Mouse (Mus musculus): ENCODE measurements around the gene Kif16b. TPM values are rescaled to one million over a fixed set of nuclear protein-coding genes. Genes with fewer than 3 reads are reported as not detected.

Kif16b gene
- total and polyA plus RNA-seq, 3 experiments = 3.9 to 17.6 (median 17.2) TPM

DNA sequence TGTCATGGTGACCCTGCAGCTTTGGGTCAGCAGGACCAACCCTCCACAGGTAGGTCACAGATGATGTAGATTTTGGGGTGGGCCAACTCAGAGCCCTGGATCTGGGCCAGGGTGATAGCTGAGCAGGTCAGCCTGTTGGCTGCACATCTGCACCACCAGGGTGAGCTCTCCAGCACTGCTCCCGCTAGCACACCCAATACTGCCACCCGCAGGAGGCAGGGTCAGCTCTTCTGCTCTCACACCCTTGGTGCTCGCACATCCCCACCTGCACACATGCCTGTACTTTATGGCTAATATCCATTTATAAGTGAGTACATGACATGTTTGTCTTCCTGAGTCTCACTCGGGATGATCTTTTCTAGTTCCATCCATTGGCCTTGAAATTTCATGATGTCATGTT lies 296.6 kb downstream of the Kif16b start:
- DNase-seq (ENCODE audit: low spot score) = no peak
- peaks cover 3% of the 10 kb centered on the region; the same call in 1 of the 2 replicates for H3K9me3 ChIP-seq (replicated peaks)
- no peak for ATAC-seq (ENCODE audit: extremely low read depth, insufficient number of reproducible peaks, low FRiP score, poor library complexity, severe bottlenecking)

GRCm38 (mm10) chr2:142603210-142603609 lies 298.1 kb downstream of the Kif16b start:
- no peaks in the 10 kb centered on the region for H3K36me3 ChIP-seq (replicated peaks)
- TF ChIP-seq GATA1 (IDR thresholded peaks at IDR 0.05; ENCODE audit: borderline replicate concordance, low read length) = no peak
- no peak for TF ChIP-seq POLR2AphosphoS5 (IDR thresholded peaks at IDR 0.05; ENCODE audit: insufficient replicate concordance, low read depth, low read length)
- TF ChIP-seq GATA2 (IDR thresholded peaks at IDR 0.05; ENCODE audit: borderline replicate concordance, low read depth, low read length) = no peak
- TF ChIP-seq CTCF (IDR thresholded peaks at IDR 0.05; ENCODE audit: low read depth, low read length) = no peak
- H3K9me3 ChIP-seq (replicated peaks) = peaks cover 3% of the 10 kb centered on the region; the same call in 1 of the 2 replicates
- DNase-seq (ENCODE audit: low spot score) (no peak), ATAC-seq (ENCODE audit: extremely low read depth, insufficient number of reproducible peaks, low FRiP score, poor library complexity, severe bottlenecking) (no peak)
- H3K4me1 ChIP-seq (ENCODE audit: insufficient read depth, low read depth, low read length) = no peaks in the 10 kb centered on the region
- H3K27me3 ChIP-seq (ENCODE audit: insufficient read depth, low read length) = no peaks in the 10 kb centered on the region
- H3K4me3 ChIP-seq (ENCODE audit: low read depth, low read length) = no peak overlapping the region

More for the DNA sequence above, 296.6 kb downstream of the Kif16b start:
- no peaks in the 10 kb centered on the region for H3K4me1 ChIP-seq (ENCODE audit: insufficient read depth, low read depth, low read length)
- H3K27me3 ChIP-seq (ENCODE audit: insufficient read depth, low read length) = no peaks in the 10 kb centered on the region
- H3K4me3 ChIP-seq (ENCODE audit: low read depth, low read length) = no peak overlapping the region
- TF ChIP-seq POLR2AphosphoS5 (IDR thresholded peaks at IDR 0.05; ENCODE audit: insufficient replicate concordance, low read depth, low read length) = no peak
- TF ChIP-seq TAL1 (conservative IDR thresholded peaks at IDR 0.05; ENCODE audit: low read depth, low read length) = no peak
- TF ChIP-seq GATA1 (IDR thresholded peaks at IDR 0.05; ENCODE audit: borderline replicate concordance, low read length) = no peak
- TF ChIP-seq CTCF (IDR thresholded peaks at IDR 0.05; ENCODE audit: low read depth, low read length) = no peak
- TF ChIP-seq GATA2 (IDR thresholded peaks at IDR 0.05; ENCODE audit: borderline replicate concordance, low read depth, low read length) = no peak
- no peaks in the 10 kb centered on the region for H3K36me3 ChIP-seq (replicated peaks)

- H3K9me3 ChIP-seq (replicated peaks) = peaks cover 10% of the 10 kb centered on the region
- no peaks in the 10 kb centered on the region for H3K36me3 ChIP-seq (replicated peaks)
- DNase-seq (ENCODE audit: low spot score) = no peak
- ATAC-seq (ENCODE audit: extremely low read depth, insufficient number of reproducible peaks, low FRiP score, poor library complexity, severe bottlenecking) = no peak
- H3K4me1 ChIP-seq (ENCODE audit: insufficient read depth, low read depth, low read length) = no peaks in the 10 kb centered on the region
- TF ChIP-seq GATA1 (IDR thresholded peaks at IDR 0.05; ENCODE audit: borderline replicate concordance, low read length) = no peak
- TF ChIP-seq CTCF (IDR thresholded peaks at IDR 0.05; ENCODE audit: low read depth, low read length) = no peak
- TF ChIP-seq TAL1 (conservative IDR thresholded peaks at IDR 0.05; ENCODE audit: low read depth, low read length) = no peak
- no peak for TF ChIP-seq GATA2 (IDR thresholded peaks at IDR 0.05; ENCODE audit: borderline replicate concordance, low read depth, low read length)
- TF ChIP-seq POLR2AphosphoS5 (IDR thresholded peaks at IDR 0.05; ENCODE audit: insufficient replicate concordance, low read depth, low read length) = no peak
- H3K27me3 ChIP-seq (ENCODE audit: insufficient read depth, low read length) = no peaks in the 10 kb centered on the region
- H3K4me3 ChIP-seq (ENCODE audit: low read depth, low read length) = no peak overlapping the region
Observed at GRCm38 (mm10) chr2:142599235-142599634, 302.1 kb downstream of the Kif16b start.

- no peaks in the 10 kb centered on the region for H3K4me1 ChIP-seq (ENCODE audit: insufficient read depth, low read depth, low read length)
- DNase-seq (ENCODE audit: low spot score) = no peak
- no peaks in the 10 kb centered on the region for H3K36me3 ChIP-seq (replicated peaks)
- H3K4me3 ChIP-seq (ENCODE audit: low read depth, low read length) = no peak overlapping the region
- no peak for ATAC-seq (ENCODE audit: extremely low read depth, insufficient number of reproducible peaks, low FRiP score, poor library complexity, severe bottlenecking)
- no peak for TF ChIP-seq POLR2AphosphoS5 (IDR thresholded peaks at IDR 0.05; ENCODE audit: insufficient replicate concordance, low read depth, low read length)
- no peak for TF ChIP-seq TAL1 (conservative IDR thresholded peaks at IDR 0.05; ENCODE audit: low read depth, low read length)
- TF ChIP-seq CTCF (IDR thresholded peaks at IDR 0.05; ENCODE audit: low read depth, low read length) = no peak
- no peak for TF ChIP-seq GATA2 (IDR thresholded peaks at IDR 0.05; ENCODE audit: borderline replicate concordance, low read depth, low read length)
- no peak for TF ChIP-seq GATA1 (IDR thresholded peaks at IDR 0.05; ENCODE audit: borderline replicate concordance, low read length)
- H3K9me3 ChIP-seq (replicated peaks) = peaks cover 12% of the 10 kb centered on the region
- H3K27me3 ChIP-seq (ENCODE audit: insufficient read depth, low read length) = no peaks in the 10 kb centered on the region
Observed at GRCm38 (mm10) chr2:142596176-142597170, 304.9 kb downstream of the Kif16b start.

DNA sequence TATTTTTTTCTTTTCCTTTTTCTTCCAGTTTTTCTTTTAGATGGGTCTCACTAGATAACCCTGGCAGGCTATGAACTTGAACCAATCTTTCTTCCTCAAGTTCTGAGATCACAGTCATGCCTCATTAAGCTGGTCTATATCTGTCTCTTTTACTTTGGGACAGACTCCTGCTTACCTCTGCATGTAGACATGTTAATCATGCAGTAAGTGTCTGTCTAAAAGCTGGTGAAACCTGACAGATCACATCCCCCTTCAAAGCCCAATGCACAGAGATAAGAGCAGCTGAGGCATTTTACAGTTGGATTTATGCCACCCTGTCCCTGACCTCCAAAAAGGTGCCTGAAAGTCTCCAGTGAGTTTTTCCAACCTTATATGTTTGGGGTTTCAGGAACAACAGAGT lies 310.4 kb downstream of the Kif16b start:
- no peak for TF ChIP-seq GATA2 (IDR thresholded peaks at IDR 0.05; ENCODE audit: borderline replicate concordance, low read depth, low read length)
- TF ChIP-seq TAL1 (conservative IDR thresholded peaks at IDR 0.05; ENCODE audit: low read depth, low read length) = no peak
- no peak for TF ChIP-seq POLR2AphosphoS5 (IDR thresholded peaks at IDR 0.05; ENCODE audit: insufficient replicate concordance, low read depth, low read length)
- TF ChIP-seq CTCF (IDR thresholded peaks at IDR 0.05; ENCODE audit: low read depth, low read length) = no peak
- no peak for TF ChIP-seq GATA1 (IDR thresholded peaks at IDR 0.05; ENCODE audit: borderline replicate concordance, low read length)
- Histone ChIP-seq H3K4me1 (ENCODE audit: insufficient read depth, low read depth, low read length) (no peaks in the 10 kb centered on the region), H3K4me3 (ENCODE audit: low read depth, low read length) (no peak overlapping the region), H3K36me3 (replicated peaks) (no peaks in the 10 kb centered on the region), H3K9me3 (replicated peaks) (peaks cover 9% of the 10 kb centered on the region), H3K27me3 (ENCODE audit: insufficient read depth, low read length) (no peaks in the 10 kb centered on the region)
- ATAC-seq (ENCODE audit: extremely low read depth, insufficient number of reproducible peaks, low FRiP score, poor library complexity, severe bottlenecking) (no peak), DNase-seq (ENCODE audit: low spot score) (no peak)

DNA sequence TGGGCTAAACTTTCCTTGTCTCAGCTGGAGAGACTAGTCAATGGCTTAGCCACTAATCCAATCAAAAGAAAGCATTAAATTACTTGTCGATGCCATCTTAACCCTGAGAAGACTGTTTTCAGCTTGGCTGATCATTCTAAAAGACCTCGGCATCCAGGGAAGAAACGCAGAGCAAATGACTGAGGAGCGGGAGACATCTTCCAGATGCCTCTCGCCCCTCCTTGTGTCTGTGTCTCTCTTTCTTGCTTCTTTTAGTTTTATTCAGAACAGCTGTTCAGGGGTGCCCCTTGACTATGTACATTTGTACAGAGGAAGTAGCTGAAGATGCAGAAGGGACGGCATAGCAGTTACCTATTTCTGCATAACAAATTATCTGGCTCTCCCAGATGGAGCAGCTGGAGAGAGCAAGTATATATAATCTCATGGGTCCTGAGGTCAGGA lies 311.0 kb downstream of the Kif16b start:
- TF ChIP-seq CTCF (IDR thresholded peaks at IDR 0.05; ENCODE audit: low read depth, low read length) (no peak), TAL1 (conservative IDR thresholded peaks at IDR 0.05; ENCODE audit: low read depth, low read length) (no peak), POLR2AphosphoS5 (IDR thresholded peaks at IDR 0.05; ENCODE audit: insufficient replicate concordance, low read depth, low read length) (no peak), GATA1 (IDR thresholded peaks at IDR 0.05; ENCODE audit: borderline replicate concordance, low read length) (no peak)
- Histone ChIP-seq H3K4me3 (ENCODE audit: low read depth, low read length) (no peak overlapping the region), H3K4me1 (ENCODE audit: insufficient read depth, low read depth, low read length) (no peaks in the 10 kb centered on the region), H3K36me3 (replicated peaks) (no peaks in the 10 kb centered on the region), H3K9me3 (replicated peaks) (peaks cover 9% of the 10 kb centered on the region), H3K27me3 (ENCODE audit: insufficient read depth, low read length) (no peaks in the 10 kb centered on the region)
- ATAC-seq (ENCODE audit: extremely low read depth, insufficient number of reproducible peaks, low FRiP score, poor library complexity, severe bottlenecking) (no peak), DNase-seq (ENCODE audit: low spot score) (no peak)

Data from G1E (cell line).